Mouse (Mus musculus) kidney, postnatal 14 days (tissue): ENCODE results near the gene Susd1.

Experiments used
- DNase-seq: peaks from one replicate; pipeline ENCODE4 v3.0.0; 2022; ENCODE audit warnings: mixed read lengths

The Susd1 gene

GRCm38 (mm10) chr4:59379876-59380275, 58.6 kb downstream of the Susd1 start:
- DNase-seq = no peak

- no peak for DNase-seq
Measured at GRCm38 (mm10) chr4:59378631-59379030, 59.8 kb downstream of the Susd1 start.

GRCm38 (mm10) chr4:59374271-59374938, 64.0 kb downstream of the Susd1 start:
- no peak for DNase-seq

GRCm38 (mm10) chr4:59372546-59373157, 65.8 kb downstream of the Susd1 start:
- peak; percentile 40 for DNase-seq

- DNase-seq = no peak
Measured at GRCm38 (mm10) chr4:59371910-59372309, 66.5 kb downstream of the Susd1 start.

- DNase-seq = no peak
Measured at GRCm38 (mm10) chr4:59369941-59370340, 68.5 kb downstream of the Susd1 start.

DNA sequence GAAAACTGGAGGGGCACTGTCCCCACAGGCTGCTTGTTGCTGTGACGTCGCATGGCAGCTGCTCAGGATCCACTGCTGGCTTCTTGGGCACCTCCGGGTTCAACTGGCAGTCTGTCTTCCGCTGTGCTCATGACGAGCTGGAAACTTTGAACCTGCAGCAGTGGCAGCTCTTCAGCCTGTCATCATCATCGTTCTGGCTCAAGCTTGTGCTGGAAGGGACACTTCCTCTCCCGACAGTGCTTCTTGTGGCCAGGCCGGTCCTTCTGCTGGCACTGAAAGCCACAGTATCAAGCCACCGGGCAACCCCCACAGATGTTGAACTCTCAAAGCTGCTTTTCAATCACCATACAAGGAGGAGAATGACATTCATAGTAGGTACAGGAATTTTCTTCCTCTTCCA, 70.3 kb downstream of the Susd1 start:
- DNase-seq = no peak

DNA sequence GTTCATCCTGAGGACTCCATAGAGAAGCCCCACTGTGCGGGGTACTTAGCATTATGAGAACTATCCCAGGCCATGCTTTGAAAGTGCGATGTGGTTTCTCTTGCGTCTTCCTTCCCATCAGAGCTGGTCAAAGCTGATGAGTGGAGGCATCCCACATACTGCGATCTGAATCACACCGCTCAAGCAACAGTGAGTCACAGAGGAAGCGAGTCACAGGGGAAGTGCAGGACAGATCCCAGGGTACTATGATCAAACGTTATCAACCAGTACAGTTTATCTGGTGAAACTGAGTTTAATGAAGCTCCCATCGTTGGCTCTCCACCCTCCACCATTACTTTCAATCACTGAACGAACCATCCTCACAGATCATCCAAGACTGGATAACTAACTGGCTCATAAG, 72.2 kb downstream of the Susd1 start:
- no peak for DNase-seq

GRCm38 (mm10) chr4:59365571-59365970, 72.9 kb downstream of the Susd1 start:
- no peak for DNase-seq

GRCm38 (mm10) chr4:59364229-59365173, 73.9 kb downstream of the Susd1 start:
- DNase-seq = no peak

GRCm38 (mm10) chr4:59363041-59363440, 75.4 kb downstream of the Susd1 start:
- peak; percentile 59 for DNase-seq

GRCm38 (mm10) chr4:59360704-59361103, 77.7 kb downstream of the Susd1 start:
- DNase-seq = peak; percentile 84

- no peak for DNase-seq
Measured at GRCm38 (mm10) chr4:59359921-59360320, 78.5 kb downstream of the Susd1 start.

GRCm38 (mm10) chr4:59358960-59359359, 79.5 kb downstream of the Susd1 start:
- no peak for DNase-seq

- DNase-seq = no peak
Measured at GRCm38 (mm10) chr4:59355421-59355820, 83.0 kb downstream of the Susd1 start.

DNA sequence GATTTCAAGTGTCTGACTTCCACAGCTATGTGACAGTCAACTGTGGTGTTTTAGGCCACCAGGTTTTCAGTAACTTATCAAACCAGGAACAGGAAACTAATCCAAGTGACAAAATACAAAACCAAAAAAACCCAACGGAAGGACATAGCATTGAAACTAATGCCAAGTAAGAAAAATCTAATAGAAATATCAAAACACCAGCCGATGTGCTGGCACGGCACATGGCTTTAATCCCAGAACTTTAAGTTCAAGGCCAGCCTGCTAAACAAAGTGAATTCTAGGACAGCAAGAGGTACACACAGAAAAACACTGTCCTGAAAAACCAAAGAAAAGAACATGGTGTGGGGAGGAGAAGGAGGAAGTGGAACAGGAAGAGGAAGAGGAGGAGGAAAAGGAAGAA, 83.8 kb downstream of the Susd1 start:
- DNase-seq = no peak

DNA sequence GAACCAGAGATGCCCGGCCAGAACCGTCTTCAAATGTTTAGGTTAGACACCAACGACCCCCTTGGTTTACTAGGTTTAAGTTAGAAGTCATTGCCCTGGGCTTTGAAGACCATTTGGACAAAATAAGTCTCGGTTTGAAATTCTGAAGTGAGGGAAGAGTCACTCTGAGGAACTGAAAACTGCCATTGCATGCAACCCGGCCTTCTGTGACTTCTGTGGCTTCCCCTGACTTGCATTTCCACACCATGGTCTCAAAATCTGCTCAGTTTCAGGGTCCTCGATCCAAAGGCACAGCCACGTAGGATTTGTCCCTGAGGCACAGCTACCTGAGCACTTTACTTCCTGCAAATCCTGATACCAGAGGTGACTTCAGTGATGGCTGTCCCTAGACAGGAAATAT, 86.5 kb downstream of the Susd1 start:
- DNase-seq = no peak

GRCm38 (mm10) chr4:59350354-59350753, 88.1 kb downstream of the Susd1 start:
- no peak for DNase-seq

- DNase-seq = no peak
Measured at GRCm38 (mm10) chr4:59349425-59350185, 88.8 kb downstream of the Susd1 start.

- peak; percentile 86 for DNase-seq
Measured at GRCm38 (mm10) chr4:59340714-59341113, 97.7 kb downstream of the Susd1 start.

DNA sequence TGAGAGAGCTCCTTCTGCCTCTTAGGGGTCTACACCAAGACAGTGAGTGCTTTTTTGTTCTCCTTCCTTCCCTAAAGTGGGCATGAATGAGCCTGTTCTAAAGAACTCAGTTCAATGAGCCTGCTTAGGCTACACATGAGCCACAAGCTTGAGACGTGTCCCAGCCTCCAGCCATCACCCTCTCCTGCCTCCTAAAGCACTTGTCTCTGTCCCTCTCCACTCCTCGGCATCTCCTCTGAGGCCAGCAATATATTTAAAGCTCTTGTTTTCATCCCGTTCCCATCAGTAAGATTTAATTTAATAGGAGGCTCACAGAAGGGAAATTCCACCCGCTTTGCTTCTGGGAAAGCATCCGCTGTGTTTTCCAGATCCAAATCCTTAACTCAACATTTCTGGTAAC, 98.4 kb downstream of the Susd1 start:
- no peak for DNase-seq

DNA sequence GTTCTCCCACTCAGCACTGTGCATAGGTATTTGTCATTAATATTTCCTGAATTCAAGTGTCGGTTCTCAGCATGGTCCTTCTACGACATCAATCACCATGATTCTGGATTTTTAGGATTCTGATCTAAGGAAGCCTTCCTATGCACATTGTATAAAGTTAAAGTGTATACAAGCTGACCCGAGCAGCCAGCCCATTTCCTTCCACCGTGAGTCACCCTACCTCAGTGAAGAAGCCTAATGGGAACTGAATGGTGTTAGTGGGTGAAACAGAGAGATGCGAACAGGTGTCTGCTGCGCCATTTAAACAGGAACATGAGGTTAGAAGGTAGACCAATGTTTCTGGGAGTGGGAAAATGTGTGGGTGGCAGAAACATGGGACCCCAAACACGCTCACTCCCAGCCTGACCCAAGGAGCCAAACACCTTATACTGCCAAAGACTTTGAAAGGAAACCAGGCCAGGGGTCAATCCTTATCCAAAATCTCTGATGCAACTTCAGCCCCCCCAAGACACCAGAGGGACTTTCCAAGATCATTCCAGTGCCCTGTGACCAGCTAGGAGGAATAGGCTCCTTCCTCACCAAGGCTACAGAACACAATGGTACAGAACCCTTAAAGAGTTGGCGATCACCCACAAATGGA, 99.4 kb downstream of the Susd1 start:
- DNase-seq = no peak

DNA sequence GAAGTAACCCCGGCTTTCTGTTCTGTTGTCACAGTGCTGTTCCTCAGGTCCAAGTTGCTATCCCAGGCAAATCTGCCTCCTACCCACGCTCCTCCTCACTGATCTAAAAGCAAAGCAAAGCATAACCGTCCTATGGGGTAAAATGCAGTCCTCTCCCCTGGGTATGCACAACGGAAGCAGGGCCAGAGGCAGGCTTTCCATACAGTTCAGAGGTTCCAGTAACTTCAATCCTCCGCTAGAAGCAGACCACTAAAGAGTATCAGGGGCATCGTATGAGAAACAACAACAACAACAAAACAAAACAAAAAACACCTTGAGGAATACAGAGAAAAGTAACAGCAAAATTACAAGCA, 100.9 kb downstream of the Susd1 start:
- DNase-seq = no peak
